Mouse (Mus musculus) thymus, adult 2 months (tissue): ENCODE results near the gene Mrps18a. TPM values are rescaled to one million over a fixed set of nuclear protein-coding genes. Genes with fewer than 3 reads are reported as not detected.

Experiments used
- DNase-seq: peaks from one replicate; pipeline ENCODE4 v3.0.0; 2021
- H3K27ac ChIP-seq: fragments of 200-500 bp; 2 replicates; pipeline ENCODE4 v1.5.1; 2012; ENCODE audit warnings: low read length, control low read depth; ENCODE audit not compliant: control insufficient read depth, insufficient read depth
- H3K27me3 ChIP-seq: fragments of 200-500 bp; 2 replicates; pipeline ENCODE4 v1.6.1; 2012; ENCODE audit warnings: mild to moderate bottlenecking, low read length, moderate library complexity, mixed read lengths; ENCODE audit not compliant: control insufficient read depth, insufficient read depth
- H3K36me3 ChIP-seq: fragments of 200-500 bp; 2 replicates; pipeline ENCODE4 v1.6.1; 2012; ENCODE audit warnings: mild to moderate bottlenecking, low read length, moderate library complexity; ENCODE audit not compliant: control insufficient read depth, insufficient read depth
- H3K4me1 ChIP-seq: fragments of 200-500 bp; replicated peaks from 2 replicates; pipeline ENCODE4 v1.6.1; 2012; ENCODE audit warnings: low read length; ENCODE audit not compliant: control insufficient read depth, insufficient read depth
- H3K4me3 ChIP-seq: fragments of 200-500 bp; 2 replicates; pipeline ENCODE4 v1.5.1; 2012; ENCODE audit warnings: mild to moderate bottlenecking, low read length, control low read depth, moderate library complexity; ENCODE audit not compliant: control insufficient read depth, insufficient read depth
- CTCF ChIP-seq: fragments of 200-500 bp; IDR thresholded peaks from 2 replicates; pipeline ENCODE4 v1.5.1; 2012; ENCODE audit warnings: mild to moderate bottlenecking, control low read depth, low read length, moderate library complexity, borderline replicate concordance; ENCODE audit not compliant: control insufficient read depth, poor library complexity, insufficient read depth; ENCODE audit errors: extremely low read depth
- POLR2A ChIP-seq: fragments of 200-500 bp; IDR thresholded peaks from 2 replicates; pipeline ENCODE4 v1.6.1; 2012; ENCODE audit warnings: mild to moderate bottlenecking, low read length, control low read depth, moderate library complexity; ENCODE audit not compliant: control insufficient read depth, poor library complexity, insufficient read depth; ENCODE audit errors: extremely low read depth
- WGBS: fragments of 180-500 bp; shearing (Covaris S2); methylation state at CpG from one replicate; pipeline ENCODE4 v1.1.7; 2018; 5-methylcytosine and 5-hydroxymethylcytosine counted together
- polyA plus RNA-seq: library from polyadenylated mRNA; depleted of rRNA; stranded (reverse); fragments of >200 nt; gene quantifications from 2 replicates; pipeline ENCODE4 v1.2.3, GENCODE M21; 2012

Mrps18a gene
- polyA plus RNA-seq, 1 experiment: 56.4 TPM

DNA sequence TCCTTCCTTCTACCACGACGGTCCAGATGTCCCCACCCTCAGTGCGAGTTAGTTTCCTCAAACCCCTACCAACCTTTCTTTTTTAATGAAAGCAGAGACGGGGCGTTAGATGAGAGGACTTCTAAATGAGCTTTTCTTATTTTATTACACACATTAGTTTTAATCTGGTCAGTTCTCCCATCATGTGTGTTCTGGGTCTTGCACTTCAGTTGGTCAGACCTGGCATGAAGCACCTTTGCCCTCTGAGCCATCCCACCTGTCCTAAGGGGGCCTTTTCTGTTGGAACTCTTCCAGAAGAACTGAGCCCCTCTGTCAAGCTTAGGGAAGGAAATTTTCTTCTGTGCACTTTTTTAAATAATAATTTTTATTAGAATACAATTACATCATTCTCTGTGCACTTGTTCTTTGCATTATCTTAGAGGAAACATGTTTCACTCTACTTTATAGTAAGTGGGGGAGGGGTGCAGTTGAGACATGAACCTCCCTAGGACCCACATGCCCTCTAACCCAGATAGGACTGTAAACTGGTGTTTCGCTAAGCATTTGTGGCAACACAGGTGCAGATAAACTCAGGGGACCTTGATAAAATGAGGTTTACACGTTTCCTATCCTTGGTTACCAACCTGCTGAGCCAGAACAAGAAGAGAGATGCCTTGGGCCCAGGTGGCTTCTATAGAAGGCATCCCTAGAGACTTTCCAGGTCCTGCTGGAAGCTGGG, 36.2 kb upstream of the Mrps18a start:
- TF ChIP-seq CTCF: no peak
- no peak for TF ChIP-seq POLR2A
- peaks cover 22% of the 10 kb centered on the region for H3K4me1 ChIP-seq
- DNase-seq: peak; percentile 28
- no peaks in the 10 kb centered on the region for H3K36me3 ChIP-seq
- H3K4me3 ChIP-seq: 0 out of 2 replicates have a peak overlapping the region, but pooled peaks have one; percentile 28
- H3K27ac ChIP-seq: no peak overlapping the region
- H3K27me3 ChIP-seq: no peaks in the 10 kb centered on the region
- WGBS: 4% methylated on average over 7 of the region's 7 CpGs

GRCm38 (mm10) chr17:46075116-46075485, 35.7 kb upstream of the Mrps18a start:
- H3K27me3 ChIP-seq: no peaks in the 10 kb centered on the region
- no peaks in the 10 kb centered on the region for H3K36me3 ChIP-seq
- peaks cover 22% of the 10 kb centered on the region for H3K4me1 ChIP-seq
- TF ChIP-seq POLR2A (no peak), CTCF (peak; percentile 50; the same call in 1 of the 2 replicates)
- no peak overlapping the region for H3K4me3 ChIP-seq
- H3K27ac ChIP-seq: no peak overlapping the region
- peak; percentile 68 for DNase-seq
- 42% methylated on average over 3 of the region's 3 CpGs for WGBS

- peaks cover 22% of the 10 kb centered on the region for H3K4me1 ChIP-seq
- 82% methylated on average over 5 of the region's 5 CpGs for WGBS
Measured at GRCm38 (mm10) chr17:46075551-46076259, 35.1 kb upstream of the Mrps18a start.

GRCm38 (mm10) chr17:46076260-46076551, 34.6 kb upstream of the Mrps18a start:
- no peak for DNase-seq
- TF ChIP-seq CTCF (no peak), POLR2A (no peak)
- Histone ChIP-seq H3K4me3 (no peak overlapping the region), H3K36me3 (no peaks in the 10 kb centered on the region), H3K27me3 (no peaks in the 10 kb centered on the region), H3K4me1 (peaks cover 22% of the 10 kb centered on the region), H3K27ac (no peak overlapping the region)
- 67% methylated on average over 1 of the region's 1 CpGs for WGBS

More at GRCm38 (mm10) chr17:46075551-46076259, 35.1 kb upstream of the Mrps18a start:
- DNase-seq: no peak
- no peak overlapping the region for H3K4me3 ChIP-seq
- no peaks in the 10 kb centered on the region for H3K27me3 ChIP-seq
- TF ChIP-seq CTCF (no peak), POLR2A (no peak)
- H3K36me3 ChIP-seq: no peaks in the 10 kb centered on the region
- H3K27ac ChIP-seq: no peak overlapping the region

GRCm38 (mm10) chr17:46077921-46078534, 32.8 kb upstream of the Mrps18a start:
- no peaks in the 10 kb centered on the region for H3K27me3 ChIP-seq
- peaks cover 22% of the 10 kb centered on the region for H3K4me1 ChIP-seq
- 96% methylated on average over 12 of the region's 12 CpGs for WGBS
- no peak overlapping the region for H3K4me3 ChIP-seq
- no peak overlapping the region for H3K27ac ChIP-seq
- TF ChIP-seq CTCF: no peak
- no peak for TF ChIP-seq POLR2A
- no peaks in the 10 kb centered on the region for H3K36me3 ChIP-seq
- DNase-seq: no peak

- Histone ChIP-seq H3K4me3 (no peak overlapping the region), H3K27me3 (no peaks in the 10 kb centered on the region), H3K36me3 (no peaks in the 10 kb centered on the region), H3K4me1 (peaks cover 19% of the 10 kb centered on the region), H3K27ac (no peak overlapping the region)
- no peak for DNase-seq
- TF ChIP-seq POLR2A (no peak), CTCF (no peak)
- WGBS: 85% methylated on average over 2 of the region's 2 CpGs
Measured at GRCm38 (mm10) chr17:46079037-46079436, 31.7 kb upstream of the Mrps18a start.
